Mouse (Mus musculus): ENCODE measurements around the gene Arl6. TPM values are rescaled to one million over a fixed set of nuclear protein-coding genes. Genes with fewer than 3 reads are reported as not detected.
A peak's percentile ranks its signal among the peaks of the same experiment; 100 is the strongest.

Arl6 gene
- total RNA-seq, 2 experiments from 2014 or later = 29.6 to 32.1 TPM

GRCm38 (mm10) chr16:59590790-59591189 is 48.4 kb downstream of the Arl6 start:
- DNase-seq (ENCODE audit: low spot score in 2 of 2) = no peak
- intact Hi-C loops (cut with DNase I) = no loop called here

DNA sequence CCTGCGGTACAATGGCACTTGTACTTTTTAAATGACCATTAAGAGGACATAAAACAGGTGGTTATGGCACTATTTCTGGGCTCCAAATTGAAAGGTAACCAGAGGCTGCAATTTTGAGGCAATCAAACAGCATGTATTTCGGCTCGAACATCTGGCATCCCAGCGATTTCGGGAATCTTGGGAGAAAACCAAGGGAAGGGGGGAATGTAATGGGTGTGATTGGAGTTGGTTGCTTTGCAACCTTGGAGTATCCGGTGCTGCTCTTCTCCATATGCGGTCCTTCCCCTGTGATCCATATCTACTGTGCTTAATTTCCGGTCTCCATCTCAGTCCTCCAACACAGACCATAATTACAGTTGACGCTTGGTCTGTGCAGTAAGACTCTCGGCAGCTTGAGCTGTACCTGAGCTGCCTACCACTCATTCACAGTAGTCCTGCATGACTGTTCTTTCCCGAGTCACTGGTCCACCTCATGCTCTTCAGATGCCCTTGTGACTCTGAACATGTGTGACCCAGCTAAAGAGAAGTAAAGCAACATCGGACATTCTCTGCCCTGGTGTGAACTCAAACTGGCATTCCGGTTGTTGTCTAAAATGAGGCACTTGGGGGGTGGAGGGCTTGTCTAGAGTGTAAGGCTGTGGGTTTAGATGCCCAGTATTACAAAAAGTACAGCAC is 50.7 kb downstream of the Arl6 start:
- no peak for DNase-seq (ENCODE audit: low spot score in 2 of 2)
- intact Hi-C loops (cut with DNase I) = no loop called here

DNA sequence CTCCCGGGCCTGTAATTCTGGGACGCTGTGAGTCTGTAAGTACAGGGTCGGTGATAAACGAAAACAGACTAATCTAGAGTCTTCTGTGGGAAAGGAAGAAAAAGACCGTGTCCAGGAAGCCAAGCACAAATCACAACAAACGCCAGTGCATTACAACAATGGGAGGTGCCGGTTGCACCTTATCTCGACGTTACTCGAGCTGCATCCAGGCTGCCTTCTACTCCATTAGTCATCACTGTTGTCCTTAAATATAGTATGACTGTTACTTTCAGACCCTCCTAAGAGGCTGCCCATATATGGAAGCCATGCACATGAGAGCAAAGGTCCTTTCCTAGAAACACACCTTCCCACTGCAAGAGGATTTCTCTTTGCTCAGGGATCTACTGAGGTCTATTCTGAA is 51.4 kb downstream of the Arl6 start:
- no peak for DNase-seq (ENCODE audit: low spot score in 2 of 2)
- intact Hi-C loops (cut with DNase I) = no loop called here

GRCm38 (mm10) chr16:59586911-59587310 is 52.3 kb downstream of the Arl6 start:
- no peak for DNase-seq (ENCODE audit: low spot score in 2 of 2)
- intact Hi-C loops (cut with DNase I) = no loop called here

- intact Hi-C loops (cut with DNase I) = no loop called here
Measured at GRCm38 (mm10) chr16:59586276-59586675, 52.9 kb downstream of the Arl6 start.

DNA sequence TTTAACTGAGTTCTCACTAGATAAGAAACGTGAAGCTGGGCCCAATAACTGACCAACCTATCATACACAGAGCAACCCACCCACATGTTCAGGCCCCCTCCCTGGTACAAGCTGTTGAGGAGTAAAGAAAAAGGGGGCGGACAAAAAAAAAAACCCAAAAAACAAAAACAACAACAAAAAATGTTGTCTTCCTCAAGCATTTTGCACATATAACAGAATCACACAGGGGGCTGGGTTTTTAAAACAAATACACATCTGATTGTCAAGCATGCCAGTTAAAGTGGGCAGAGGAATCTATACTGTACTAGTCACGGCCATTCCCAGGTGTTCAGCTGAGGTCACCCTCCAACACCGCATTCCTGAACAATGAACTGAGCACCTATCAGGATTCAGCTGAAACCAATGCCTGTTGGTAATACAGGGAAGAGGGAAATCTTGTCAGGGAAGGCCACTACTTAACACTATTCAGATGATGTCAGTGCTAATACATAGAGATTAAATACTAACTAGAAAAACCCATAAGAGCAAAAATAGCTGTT is 53.4 kb downstream of the Arl6 start:
- no peak for DNase-seq (ENCODE audit: low spot score in 2 of 2)
- intact Hi-C loops (cut with DNase I) = no loop called here

More at GRCm38 (mm10) chr16:59586276-59586675, 52.9 kb downstream of the Arl6 start:
- no peak for DNase-seq (ENCODE audit: low spot score in 2 of 2)

GRCm38 (mm10) chr16:59583515-59583914 is 55.7 kb downstream of the Arl6 start:
- intact Hi-C loops (cut with DNase I) = no loop called here
- DNase-seq (ENCODE audit: low spot score in 2 of 2) = no peak

- DNase-seq (ENCODE audit: low spot score in 2 of 2) = no peak
Measured at GRCm38 (mm10) chr16:59579237-59579636, 60.0 kb downstream of the Arl6 start.

DNA sequence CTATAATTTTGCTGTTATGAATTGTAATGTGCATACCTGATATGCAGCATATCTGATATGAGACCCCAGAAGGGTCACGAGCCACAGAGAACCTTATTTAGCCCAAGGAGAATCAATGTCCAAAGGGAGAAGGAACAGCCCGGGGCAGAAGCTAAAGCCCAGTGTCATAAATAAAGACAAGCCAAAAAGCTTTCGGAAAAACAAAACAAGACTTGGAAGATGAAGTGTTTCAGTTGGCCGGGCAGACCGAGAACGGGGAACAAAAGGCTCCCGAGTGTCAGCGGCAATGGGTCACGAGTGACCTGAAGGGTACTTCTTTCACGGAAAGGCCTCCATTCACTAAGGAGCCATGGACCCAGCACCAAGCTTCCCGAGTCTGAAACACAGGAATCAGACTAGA is 65.2 kb downstream of the Arl6 start:
- no peak for DNase-seq (ENCODE audit: low spot score in 2 of 2)
- intact Hi-C loops (cut with DNase I) = no loop called here

More at GRCm38 (mm10) chr16:59579237-59579636, 60.0 kb downstream of the Arl6 start:
- intact Hi-C loops (cut with DNase I) = no loop called here

DNA sequence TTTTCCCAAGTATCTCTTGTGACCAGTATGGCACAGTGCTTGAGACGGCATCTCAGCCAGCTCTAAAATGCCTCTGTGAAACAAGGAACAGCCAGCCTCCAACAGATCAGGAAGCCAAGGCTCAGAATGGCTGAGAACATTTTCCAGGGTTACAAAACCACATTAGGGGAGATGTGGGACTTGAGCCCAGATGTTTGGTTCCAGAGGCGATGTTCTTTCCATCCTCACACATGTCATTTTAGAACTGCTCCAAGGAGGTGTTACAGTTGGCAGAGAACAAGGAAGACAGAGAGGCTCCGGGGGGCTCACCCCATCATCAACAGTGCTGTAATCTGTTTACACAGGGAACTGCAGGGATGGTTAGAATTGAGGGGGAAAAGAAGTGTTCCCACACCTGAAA is 66.5 kb downstream of the Arl6 start:
- intact Hi-C loops (cut with DNase I) = no loop called here
- DNase-seq (ENCODE audit: low spot score in 2 of 2) = no peak

- no peak for DNase-seq (ENCODE audit: low spot score in 2 of 2)
- intact Hi-C loops (cut with DNase I) = no loop called here
Measured at GRCm38 (mm10) chr16:59570807-59571206, 68.4 kb downstream of the Arl6 start.

GRCm38 (mm10) chr16:59569837-59570236 is 69.4 kb downstream of the Arl6 start:
- intact Hi-C loops (cut with DNase I) = no loop called here

DNA sequence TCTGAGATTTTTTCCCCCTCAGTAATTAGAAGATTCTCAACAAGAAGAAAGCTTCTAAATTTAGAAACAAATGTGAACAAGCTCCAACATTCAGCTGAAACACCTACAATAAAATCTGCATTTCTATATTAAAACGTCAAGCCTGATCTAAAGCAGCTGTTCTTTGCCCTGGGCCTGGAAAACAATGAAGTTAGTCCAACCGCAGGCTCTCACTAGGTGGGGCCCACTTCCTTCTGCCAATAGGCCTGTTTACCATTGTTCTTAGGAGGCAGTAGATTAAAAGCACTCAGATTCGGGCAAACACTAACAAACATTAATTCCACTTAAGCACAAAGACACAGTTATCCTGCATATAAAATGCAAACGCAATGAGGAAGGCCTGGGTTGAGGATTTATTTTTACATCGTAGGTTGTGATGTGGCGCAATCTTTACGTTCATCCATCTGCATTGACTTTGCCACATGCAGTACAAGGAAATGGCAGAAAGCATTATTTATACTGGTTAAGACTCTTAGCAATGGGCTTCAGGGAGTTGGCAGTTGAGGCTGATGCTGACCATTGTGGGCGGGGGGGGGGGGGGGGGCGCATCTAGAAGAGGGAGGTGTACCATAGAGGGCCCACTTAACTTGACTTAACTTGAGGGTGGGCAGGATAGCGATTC is 71.3 kb downstream of the Arl6 start:
- intact Hi-C loops (cut with DNase I) = no loop called here
- peak in 1 of 2 experiments; percentile 39 for DNase-seq (ENCODE audit: low spot score in 2 of 2)

More at GRCm38 (mm10) chr16:59569837-59570236, 69.4 kb downstream of the Arl6 start:
- no peak for DNase-seq (ENCODE audit: low spot score in 2 of 2)

DNA sequence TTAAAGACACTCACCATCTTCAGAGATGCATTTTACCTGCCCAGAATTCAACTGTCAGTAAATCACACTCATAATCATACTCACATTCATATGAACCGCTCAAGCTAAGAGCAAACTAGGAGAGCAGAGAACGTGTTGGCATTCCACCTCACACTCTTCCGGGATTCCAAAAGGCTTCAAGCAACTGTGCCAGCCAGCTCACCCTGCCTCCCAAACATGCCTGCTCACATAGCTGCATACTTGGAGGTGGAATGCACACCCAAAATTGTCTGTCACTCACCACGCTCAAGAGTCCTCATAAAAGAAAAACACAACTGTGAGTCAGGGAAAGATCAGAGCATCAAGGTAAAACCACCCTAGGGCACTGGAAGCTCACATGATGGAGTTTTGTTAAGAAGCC is 72.8 kb downstream of the Arl6 start:
- intact Hi-C loops (cut with DNase I) = no loop called here
- peak in 1 of 2 experiments; percentile 21 for DNase-seq (ENCODE audit: low spot score in 2 of 2)

- intact Hi-C loops (cut with DNase I) = no loop called here
- no peak for DNase-seq (ENCODE audit: low spot score in 2 of 2)
Measured at GRCm38 (mm10) chr16:59565631-59566030, 73.6 kb downstream of the Arl6 start.

DNA sequence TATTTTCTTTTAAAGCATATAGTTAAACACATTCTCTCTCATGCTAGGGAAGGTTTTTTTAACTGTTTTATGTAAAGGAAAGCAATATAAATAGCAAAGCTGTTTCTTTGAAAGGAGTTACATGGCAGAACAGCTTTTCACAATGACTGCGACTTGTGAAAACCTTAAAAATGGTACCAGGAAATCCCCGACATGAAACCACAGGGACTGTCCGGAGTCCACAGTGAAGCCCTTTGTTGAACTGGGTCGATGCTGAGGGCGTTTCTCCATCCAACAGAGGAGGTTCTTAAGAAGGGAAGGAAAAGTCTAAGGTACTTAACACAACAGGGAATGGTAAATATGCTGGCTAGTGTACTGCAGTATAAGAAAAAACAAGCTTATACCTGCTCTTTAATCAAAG is 75.2 kb downstream of the Arl6 start:
- intact Hi-C loops (cut with DNase I) = no loop called here
- no peak for DNase-seq (ENCODE audit: low spot score in 2 of 2)

Other genes with a start within 250 kb of the Arl6 start
- under 1 TPM; 0.07 to 0.09 TPM for gene Gabrr3, start 232.1 kb downstream of the Arl6 start, total RNA-seq (2021)
- gene Riox2, start 167.6 kb downstream of the Arl6 start, total RNA-seq (2021) = 10 to 100 TPM; 12.7 to 13.2 TPM
- gene Crybg3, start 38.4 kb downstream of the Arl6 start, total RNA-seq (2021) = 1 to 10 TPM; 5.9 to 6.2 TPM

Measured in left cerebral cortex, postnatal 25 days (tissue).